Mouse (Mus musculus): ENCODE data around the gene Ldb1. TPM values are rescaled to one million over a fixed set of nuclear protein-coding genes. Genes with fewer than 3 reads are reported as not detected.

Gene Ldb1
- polyA plus RNA-seq, 1 experiment from 2014 or later, result 79.6 TPM

DNA sequence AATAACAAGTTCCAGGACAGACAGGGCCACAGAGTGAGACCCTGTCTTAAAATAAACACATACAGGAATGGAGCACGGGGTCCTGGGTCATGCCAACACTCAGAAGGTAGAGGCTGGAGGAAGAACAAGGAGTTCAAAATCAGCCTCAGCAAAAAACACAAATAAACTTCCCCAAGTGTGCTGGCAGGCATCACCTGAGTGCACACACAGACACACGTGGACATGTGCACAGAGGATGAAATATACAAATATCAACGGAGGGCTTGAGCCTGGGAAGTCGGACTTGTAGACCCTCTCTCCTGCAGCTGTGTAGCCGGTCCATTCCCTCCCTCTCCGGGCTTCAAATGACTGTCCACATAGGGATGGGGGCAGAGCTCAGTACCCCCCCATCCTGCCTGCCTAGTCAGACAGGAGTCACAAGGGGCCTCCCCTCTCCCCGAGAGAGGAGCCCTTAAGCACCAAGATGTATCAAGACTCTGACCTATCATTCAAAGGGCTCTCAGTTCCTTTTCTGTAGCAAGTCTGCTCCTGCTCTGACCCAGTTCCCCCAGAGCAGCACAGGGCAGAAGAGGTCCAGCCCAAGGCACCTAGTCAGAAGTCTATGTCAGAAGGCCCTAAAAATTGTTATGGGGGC, 3.6 kb downstream of the Ldb1 start:
- peak overlapping the region; percentile 62 for H3K9ac ChIP-seq (ENCODE audit: low read depth, low read length)
- no peaks in the 10 kb centered on the region for H3K27me3 ChIP-seq (ENCODE audit: control insufficient read depth, insufficient read depth, low read length)
- peak overlapping the region; percentile 93 for H3K27ac ChIP-seq (ENCODE audit: low read depth, low read length)
- peaks cover 2% of the 10 kb centered on the region; the same call in 1 of the 2 replicates for H3K36me3 ChIP-seq (ENCODE audit: control insufficient read depth, insufficient read depth, low read length)
- peak overlapping the region; percentile 75 for H3K4me2 ChIP-seq (replicated peaks; ENCODE audit: low read depth, low read length)
- peaks cover 71% of the 10 kb centered on the region for H3K4me1 ChIP-seq (ENCODE audit: control insufficient read depth, insufficient read depth, low read length)
- 22% methylated on average over 7 of the region's 7 CpGs for WGBS
- no peak for ATAC-seq (ENCODE audit: low FRiP score, low TSS enrichment)
- H3K9me3 ChIP-seq (ENCODE audit: control insufficient read depth, low read length), result no peaks in the 10 kb centered on the region
- peak overlapping the region; percentile 30 for H3K4me3 ChIP-seq (ENCODE audit: low read length)

- Histone ChIP-seq H3K4me2 (replicated peaks; ENCODE audit: low read depth, low read length) (peak overlapping the region; percentile 97), H3K27me3 (ENCODE audit: control insufficient read depth, insufficient read depth, low read length) (no peaks in the 10 kb centered on the region), H3K27ac (ENCODE audit: low read depth, low read length) (peak overlapping the region; percentile 93), H3K9ac (ENCODE audit: low read depth, low read length) (peak overlapping the region; percentile 88), H3K4me3 (ENCODE audit: low read length) (peak overlapping the region; percentile 83), H3K9me3 (ENCODE audit: control insufficient read depth, low read length) (no peaks in the 10 kb centered on the region), H3K36me3 (ENCODE audit: control insufficient read depth, insufficient read depth, low read length) (peaks cover 13% of the 10 kb centered on the region), H3K4me1 (ENCODE audit: control insufficient read depth, insufficient read depth, low read length) (peaks cover 64% of the 10 kb centered on the region)
- WGBS, result 40% methylated on average over 14 of the region's 14 CpGs
- ATAC-seq (ENCODE audit: low FRiP score, low TSS enrichment), result no peak
These were observed 4.7 kb downstream of the Ldb1 start for GRCm38 (mm10) chr19:46040149-46040902.

DNA sequence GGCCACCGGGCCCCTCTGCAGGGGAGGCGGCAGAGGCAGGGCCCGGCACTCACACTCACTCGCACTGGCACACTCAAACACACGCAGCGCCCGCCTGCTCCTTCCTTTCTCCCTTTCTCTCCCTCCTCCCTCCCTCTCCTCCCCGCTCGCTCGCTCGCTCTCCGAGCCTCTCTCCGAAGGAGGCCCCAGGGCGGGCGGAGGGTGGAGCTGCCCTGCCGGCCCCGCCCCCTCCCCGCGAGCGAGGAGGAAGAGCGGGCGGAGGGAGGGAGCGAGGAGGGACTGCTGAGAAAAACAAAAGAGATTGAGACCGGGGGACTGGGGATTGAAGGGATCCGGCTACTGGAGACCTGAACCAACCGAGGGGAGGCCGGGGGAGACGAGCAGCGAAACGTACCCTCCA, 5.5 kb downstream of the Ldb1 start:
- Histone ChIP-seq H3K4me1 (ENCODE audit: control insufficient read depth, insufficient read depth, low read length) (peaks cover 64% of the 10 kb centered on the region), H3K9ac (ENCODE audit: low read depth, low read length) (peak overlapping the region; percentile 88), H3K27me3 (ENCODE audit: control insufficient read depth, insufficient read depth, low read length) (no peaks in the 10 kb centered on the region), H3K4me3 (ENCODE audit: low read length) (peak overlapping the region; percentile 83), H3K36me3 (ENCODE audit: control insufficient read depth, insufficient read depth, low read length) (peaks cover 21% of the 10 kb centered on the region), H3K27ac (ENCODE audit: low read depth, low read length) (peak overlapping the region; percentile 93), H3K9me3 (ENCODE audit: control insufficient read depth, low read length) (no peaks in the 10 kb centered on the region), H3K4me2 (replicated peaks; ENCODE audit: low read depth, low read length) (peak overlapping the region; percentile 97)
- peak; percentile 83 for ATAC-seq (ENCODE audit: low FRiP score, low TSS enrichment)
- WGBS, result 1% methylated on average over 29 of the region's 30 CpGs

DNA sequence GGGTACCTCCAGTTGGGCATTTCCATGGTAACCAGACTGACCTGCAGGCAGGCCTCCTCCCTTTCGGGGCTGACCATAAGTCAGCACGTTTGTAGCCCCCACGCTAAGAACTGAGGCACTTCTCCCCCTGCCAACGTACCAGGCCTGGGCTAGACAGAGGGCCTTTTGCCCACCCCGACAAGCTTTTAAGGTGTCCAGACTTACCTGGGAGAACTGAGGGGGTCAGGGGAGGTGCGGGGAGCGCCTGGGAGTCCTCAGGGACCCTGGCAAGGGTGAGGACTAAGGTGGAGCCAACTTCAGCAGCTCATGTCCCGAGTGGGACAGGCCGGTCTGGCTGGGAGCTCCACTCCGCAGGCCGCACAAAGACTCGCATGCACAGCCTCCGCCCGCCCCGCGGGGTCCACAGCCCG, 6.2 kb downstream of the Ldb1 start:
- Histone ChIP-seq H3K4me2 (replicated peaks; ENCODE audit: low read depth, low read length) (peak overlapping the region; percentile 97), H3K9ac (ENCODE audit: low read depth, low read length) (peak overlapping the region; percentile 88), H3K4me1 (ENCODE audit: control insufficient read depth, insufficient read depth, low read length) (peaks cover 61% of the 10 kb centered on the region), H3K27ac (ENCODE audit: low read depth, low read length) (peak overlapping the region; percentile 93), H3K9me3 (ENCODE audit: control insufficient read depth, low read length) (no peaks in the 10 kb centered on the region), H3K36me3 (ENCODE audit: control insufficient read depth, insufficient read depth, low read length) (peaks cover 27% of the 10 kb centered on the region), H3K27me3 (ENCODE audit: control insufficient read depth, insufficient read depth, low read length) (no peaks in the 10 kb centered on the region), H3K4me3 (ENCODE audit: low read length) (peak overlapping the region; percentile 83)
- WGBS, result under 1% methylated on average over 16 of the region's 17 CpGs
- ATAC-seq (ENCODE audit: low FRiP score, low TSS enrichment), result peak; percentile 24; the same call in 1 of the 2 replicates

DNA sequence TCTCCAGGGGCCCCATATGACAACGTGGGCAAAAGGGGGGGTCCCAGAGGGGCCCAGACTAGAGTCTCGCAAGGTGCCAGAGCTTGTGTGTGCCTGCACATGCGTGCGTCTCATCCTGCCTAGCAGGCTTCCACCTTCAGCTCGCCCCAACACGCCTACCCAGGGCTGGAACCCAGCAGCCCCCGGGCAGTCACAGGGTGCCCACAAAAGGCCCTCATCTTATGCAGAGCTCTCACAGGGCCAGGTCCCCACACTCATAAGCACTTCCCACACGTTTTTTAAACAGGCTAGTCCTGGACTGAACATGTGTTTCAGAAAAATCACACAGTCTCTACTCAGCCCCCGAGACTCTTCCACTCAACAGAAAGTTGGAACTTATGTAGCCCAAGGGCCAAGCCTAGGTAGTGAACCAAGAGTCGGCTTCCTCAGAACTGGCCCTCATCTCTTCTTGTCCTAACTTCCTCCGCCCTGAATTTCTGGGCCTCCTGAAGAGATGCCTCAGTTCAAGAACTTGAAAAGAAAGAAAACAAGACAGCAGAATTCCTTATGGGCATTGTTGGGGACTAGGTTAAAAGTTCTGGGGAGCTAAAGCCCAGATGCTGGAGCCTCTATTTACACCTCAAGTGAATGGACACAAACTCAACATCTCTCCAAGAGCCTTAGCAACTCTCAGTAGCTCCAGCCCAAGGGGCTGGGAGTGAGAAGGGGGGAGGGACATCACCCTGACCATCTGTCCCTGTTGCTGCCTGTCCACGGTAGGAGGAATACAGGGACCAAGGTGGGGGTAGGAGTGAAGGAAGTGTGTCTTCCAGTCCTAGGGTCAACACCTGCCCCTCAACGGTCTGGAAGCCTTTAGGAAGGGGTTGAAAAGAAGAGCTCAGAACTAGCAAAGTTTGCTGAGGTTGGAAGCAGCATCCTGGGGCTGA, 6.8 kb downstream of the Ldb1 start:
- Histone ChIP-seq H3K4me3 (ENCODE audit: low read length) (peak overlapping the region; percentile 83), H3K9ac (ENCODE audit: low read depth, low read length) (peak overlapping the region; percentile 88), H3K27me3 (ENCODE audit: control insufficient read depth, insufficient read depth, low read length) (no peaks in the 10 kb centered on the region), H3K36me3 (ENCODE audit: control insufficient read depth, insufficient read depth, low read length) (peaks cover 34% of the 10 kb centered on the region), H3K4me2 (replicated peaks; ENCODE audit: low read depth, low read length) (peak overlapping the region; percentile 97), H3K27ac (ENCODE audit: low read depth, low read length) (peak overlapping the region; percentile 93), H3K4me1 (ENCODE audit: control insufficient read depth, insufficient read depth, low read length) (peaks cover 54% of the 10 kb centered on the region), H3K9me3 (ENCODE audit: control insufficient read depth, low read length) (no peaks in the 10 kb centered on the region)
- ATAC-seq (ENCODE audit: low FRiP score, low TSS enrichment), result no peak
- 15% methylated on average over 13 of the region's 13 CpGs for WGBS

DNA sequence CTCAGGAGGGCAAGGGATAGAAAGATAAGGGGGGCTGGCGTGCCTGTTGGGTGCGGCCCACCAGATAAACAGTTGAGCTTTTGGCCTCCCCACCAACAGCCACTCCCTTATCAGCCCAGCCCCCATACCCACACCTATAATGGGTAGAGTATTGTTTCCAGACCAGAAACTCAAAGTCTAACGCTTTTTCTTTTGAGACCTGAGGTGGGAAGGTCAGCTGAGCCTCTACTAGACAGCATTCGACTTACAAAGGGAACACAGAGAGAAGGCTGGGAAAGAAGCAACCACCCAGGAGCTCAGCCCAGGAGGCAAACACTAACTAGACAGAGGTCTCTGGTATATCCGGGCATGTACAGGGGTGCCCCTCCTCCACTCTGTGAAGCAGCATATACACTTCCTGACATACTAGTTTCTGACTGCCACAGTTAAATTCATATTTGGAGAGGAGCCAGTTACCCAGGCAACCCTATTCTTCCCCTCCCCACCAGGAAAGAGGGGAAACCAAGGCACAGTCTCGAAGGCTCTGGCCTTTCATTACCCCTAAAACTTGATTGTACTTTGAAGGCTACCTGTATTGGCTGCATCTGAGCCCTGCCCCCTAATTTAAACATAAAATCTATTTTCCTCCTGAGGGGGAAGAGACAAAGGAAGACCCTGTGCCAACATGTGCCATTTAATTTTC, 7.6 kb downstream of the Ldb1 start:
- peaks cover 46% of the 10 kb centered on the region for H3K4me1 ChIP-seq (ENCODE audit: control insufficient read depth, insufficient read depth, low read length)
- no peak for ATAC-seq (ENCODE audit: low FRiP score, low TSS enrichment)
- no peaks in the 10 kb centered on the region for H3K27me3 ChIP-seq (ENCODE audit: control insufficient read depth, insufficient read depth, low read length)
- H3K27ac ChIP-seq (ENCODE audit: low read depth, low read length), result peak overlapping the region; percentile 7; the same call in 1 of the 2 replicates
- H3K4me3 ChIP-seq (ENCODE audit: low read length), result peak overlapping the region; percentile 83
- peak overlapping the region; percentile 97 for H3K4me2 ChIP-seq (replicated peaks; ENCODE audit: low read depth, low read length)
- peak overlapping the region; percentile 88 for H3K9ac ChIP-seq (ENCODE audit: low read depth, low read length)
- H3K9me3 ChIP-seq (ENCODE audit: control insufficient read depth, low read length), result no peaks in the 10 kb centered on the region
- WGBS, result 34% methylated on average over 6 of the region's 6 CpGs
- peaks cover 42% of the 10 kb centered on the region for H3K36me3 ChIP-seq (ENCODE audit: control insufficient read depth, insufficient read depth, low read length)

- no peak overlapping the region for H3K27ac ChIP-seq (ENCODE audit: low read depth, low read length)
- peaks cover 39% of the 10 kb centered on the region for H3K4me1 ChIP-seq (ENCODE audit: control insufficient read depth, insufficient read depth, low read length)
- H3K4me3 ChIP-seq (ENCODE audit: low read length), result peak overlapping the region; percentile 83
- H3K36me3 ChIP-seq (ENCODE audit: control insufficient read depth, insufficient read depth, low read length), result peaks cover 49% of the 10 kb centered on the region
- H3K4me2 ChIP-seq (replicated peaks; ENCODE audit: low read depth, low read length), result peak overlapping the region; percentile 97
- 86% methylated on average over 13 of the region's 13 CpGs for WGBS
- H3K9me3 ChIP-seq (ENCODE audit: control insufficient read depth, low read length), result no peaks in the 10 kb centered on the region
- H3K9ac ChIP-seq (ENCODE audit: low read depth, low read length), result peak overlapping the region; percentile 88
- H3K27me3 ChIP-seq (ENCODE audit: control insufficient read depth, insufficient read depth, low read length), result no peaks in the 10 kb centered on the region
- ATAC-seq (ENCODE audit: low FRiP score, low TSS enrichment), result no peak
These were observed 8.4 kb downstream of the Ldb1 start for GRCm38 (mm10) chr19:46036477-46037242.

GRCm38 (mm10) chr19:46035971-46036370, 9.0 kb downstream of the Ldb1 start:
- Histone ChIP-seq H3K27ac (ENCODE audit: low read depth, low read length) (no peak overlapping the region), H3K27me3 (ENCODE audit: control insufficient read depth, insufficient read depth, low read length) (no peaks in the 10 kb centered on the region), H3K36me3 (ENCODE audit: control insufficient read depth, insufficient read depth, low read length) (peaks cover 54% of the 10 kb centered on the region), H3K9me3 (ENCODE audit: control insufficient read depth, low read length) (no peaks in the 10 kb centered on the region), H3K4me2 (replicated peaks; ENCODE audit: low read depth, low read length) (no peak overlapping the region; the same call in 1 of the 2 replicates), H3K9ac (ENCODE audit: low read depth, low read length) (peak overlapping the region; percentile 28; the same call in 1 of the 2 replicates), H3K4me3 (ENCODE audit: low read length) (no peak overlapping the region), H3K4me1 (ENCODE audit: control insufficient read depth, insufficient read depth, low read length) (peaks cover 32% of the 10 kb centered on the region)
- 94% methylated on average over 13 of the region's 13 CpGs for WGBS
- ATAC-seq (ENCODE audit: low FRiP score, low TSS enrichment), result no peak

Measured in kidney, embryonic 14.5 days (tissue).